Mouse (Mus musculus): ENCODE results near the gene Ankrd55.

DNA sequence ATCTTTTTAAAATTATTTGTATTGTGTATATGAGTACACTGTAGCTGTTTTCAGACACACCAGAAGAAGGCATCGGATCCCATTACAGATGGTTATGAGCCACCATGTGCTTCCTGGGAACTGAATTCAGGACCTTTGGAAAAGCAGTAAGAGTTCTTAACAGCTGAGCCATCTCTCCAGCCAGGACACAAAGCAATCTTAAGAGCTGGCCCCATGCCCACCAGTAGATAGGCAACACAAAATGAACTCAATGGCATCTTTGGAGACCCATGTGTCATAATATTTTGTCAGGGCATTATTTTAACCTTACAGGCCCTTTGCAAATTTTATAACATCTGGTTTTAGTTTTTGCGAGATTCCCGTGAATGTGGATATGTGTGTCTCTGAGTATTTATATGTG lies 116.5 kb downstream of the Ankrd55 start:
- TF ChIP-seq CTCF (conservative IDR thresholded peaks at IDR 0.05; ENCODE audit: low read length) (no peak), POU5F1 (IDR thresholded peaks at IDR 0.05; ENCODE audit: borderline replicate concordance, low read length) (no peak), NANOG (IDR thresholded peaks at IDR 0.05; ENCODE audit: borderline replicate concordance, low read length) (no peak)

All from E14TG2a.4 (cell line).